Mouse (Mus musculus) Muller cell, postnatal 12 days (primary cell): ENCODE data around the gene Ndufb5.
A peak's percentile ranks its signal among the peaks of the same experiment; 100 is the strongest.
"Not testable (repeated sequence)": the region's sequence is repeated elsewhere in the genome, so short reads cannot be mapped to it uniquely, and the experiment has no call there.

Source experiments
- DNase-seq: peaks from one replicate; pipeline ENCODE4 v3.0.0-alpha.2; 2015; ENCODE audit errors: inconsistent ontology term

The Ndufb5 gene

DNA sequence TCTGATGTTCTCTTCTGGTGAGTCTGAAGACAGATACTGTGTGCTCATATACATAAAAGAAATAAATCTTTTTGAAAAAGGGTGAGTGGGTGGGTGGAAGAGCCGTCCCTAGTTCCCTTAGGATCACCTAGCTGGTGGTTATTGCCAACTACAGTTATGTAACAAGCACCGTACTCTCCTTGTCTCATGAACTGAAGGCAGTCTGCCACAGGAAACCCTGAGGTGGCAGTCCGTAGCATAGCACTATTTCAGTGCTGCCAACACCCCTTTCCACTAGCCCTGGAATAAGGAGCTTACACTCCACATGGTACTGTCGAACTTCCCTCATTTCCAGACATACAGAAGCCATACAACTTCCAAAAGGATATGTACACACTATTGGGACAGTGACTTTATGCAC lies 8.9 kb upstream of the Ndufb5 start:
- no peak for DNase-seq

DNA sequence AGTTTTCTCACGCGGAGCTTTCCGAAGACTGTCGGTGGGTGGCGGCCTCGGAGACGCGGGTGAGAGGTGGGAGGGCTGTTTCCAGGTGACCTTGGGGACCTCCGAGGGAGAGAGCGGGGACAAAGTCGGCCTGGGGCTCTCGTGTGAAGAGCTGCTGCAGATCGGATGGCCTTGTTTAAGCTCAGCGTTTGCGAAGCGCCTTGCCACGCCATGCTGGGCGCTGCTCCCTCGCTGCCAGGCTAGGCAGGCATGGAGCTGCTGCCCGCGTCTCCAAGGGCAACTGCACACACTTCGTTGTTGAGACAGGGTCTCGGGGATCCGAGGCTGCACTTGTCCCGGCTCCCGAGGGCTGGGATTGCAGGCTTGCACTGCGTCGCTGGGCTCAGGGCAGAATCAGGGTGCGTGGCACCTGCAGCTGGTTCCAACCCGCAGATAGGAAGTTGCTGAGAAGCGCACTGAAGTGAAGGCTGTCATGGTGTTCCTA lies 424 bp downstream of the Ndufb5 start, which contains the start of gene Mrpl47:
Gene Mrpl47 (minus strand): TSS at position 434 of the 484 bp plus-strand sequence.
- no peak for DNase-seq

DNA sequence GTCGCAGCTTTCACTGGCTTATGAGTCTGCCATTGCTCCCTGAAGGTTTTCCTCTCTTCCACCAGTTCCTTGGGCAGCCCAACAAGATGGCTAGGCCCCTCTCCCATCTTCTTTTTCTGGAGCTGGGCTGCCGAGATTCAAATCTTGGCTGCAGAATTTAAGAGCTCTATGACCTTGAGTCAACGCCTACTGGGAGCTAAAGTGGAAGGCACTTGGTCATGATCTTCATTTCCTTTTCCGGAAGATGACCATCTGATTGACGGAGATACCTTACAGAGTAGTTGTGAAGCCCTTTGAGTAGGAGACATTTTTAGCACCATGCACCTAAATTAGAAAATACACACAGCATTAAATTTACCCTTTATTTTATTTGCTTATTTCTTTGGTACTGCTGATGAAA lies 1.8 kb downstream of the Ndufb5 start:
- no peak for DNase-seq

DNA sequence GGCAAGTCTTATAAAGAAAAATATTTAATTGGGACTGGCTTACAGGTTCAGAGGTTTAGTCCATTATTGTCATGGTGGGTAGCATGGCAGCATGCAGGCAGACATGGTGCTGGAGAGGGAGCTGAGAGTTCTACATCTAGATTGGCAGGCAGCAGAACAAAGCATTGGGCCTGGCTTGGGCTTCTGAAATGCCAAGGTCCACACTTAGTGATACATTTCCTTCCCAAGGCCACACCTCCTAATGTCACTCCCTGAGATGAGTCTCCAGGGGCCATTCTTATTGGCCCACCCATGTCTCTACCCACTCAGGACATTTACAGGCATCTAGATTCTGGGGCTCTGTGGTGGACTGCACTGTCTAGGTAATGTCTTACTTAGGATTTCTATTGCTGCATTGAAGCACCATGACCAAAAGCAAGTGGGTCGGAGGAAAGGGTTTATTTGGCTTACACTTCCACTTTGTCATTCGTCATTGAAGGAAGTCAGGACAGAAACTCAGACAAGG lies 5.5 kb downstream of the Ndufb5 start:
- DNase-seq, result no peak

DNA sequence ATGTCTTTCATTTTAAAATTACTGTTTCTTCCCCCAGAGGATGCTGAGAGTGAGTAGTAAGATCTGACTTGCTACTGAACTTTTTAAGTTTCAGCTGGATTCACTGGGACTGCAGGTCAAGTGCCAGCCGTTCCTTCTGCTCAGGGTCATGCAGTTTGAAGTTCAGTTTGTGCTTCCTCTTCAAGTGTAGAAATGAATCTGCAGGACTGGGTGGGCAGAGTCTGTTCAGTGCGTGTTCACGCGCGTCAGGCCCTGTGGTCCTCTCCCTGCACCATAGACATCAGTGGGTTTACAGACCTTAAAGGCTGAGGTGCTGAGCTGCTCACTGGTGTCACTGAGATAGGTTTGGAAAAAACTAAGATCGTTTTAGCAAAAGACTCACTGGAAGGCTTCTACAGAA lies 8.2 kb downstream of the Ndufb5 start:
- DNase-seq, result no peak

DNA sequence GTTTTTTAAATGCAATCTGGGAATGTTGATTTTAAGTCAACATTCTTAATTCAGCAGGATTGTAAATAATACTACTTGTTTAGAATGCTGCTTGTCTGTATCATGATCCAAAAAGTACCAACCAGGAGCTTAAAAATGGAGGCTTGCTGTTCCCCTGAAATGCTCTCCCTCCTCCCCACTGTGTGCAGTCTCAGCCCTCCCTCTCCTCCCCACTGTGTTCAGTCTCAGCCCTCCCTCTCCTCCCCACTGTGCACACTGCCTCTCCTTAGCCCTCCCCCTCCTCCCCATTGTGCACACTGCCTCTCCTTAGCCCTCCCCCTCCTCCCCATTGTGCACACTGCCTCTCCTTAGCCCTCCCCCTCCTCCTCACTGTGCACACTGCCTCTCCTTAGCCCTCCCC lies 8.6 kb downstream of the Ndufb5 start:
- DNase-seq, result not testable (repeated sequence)

DNA sequence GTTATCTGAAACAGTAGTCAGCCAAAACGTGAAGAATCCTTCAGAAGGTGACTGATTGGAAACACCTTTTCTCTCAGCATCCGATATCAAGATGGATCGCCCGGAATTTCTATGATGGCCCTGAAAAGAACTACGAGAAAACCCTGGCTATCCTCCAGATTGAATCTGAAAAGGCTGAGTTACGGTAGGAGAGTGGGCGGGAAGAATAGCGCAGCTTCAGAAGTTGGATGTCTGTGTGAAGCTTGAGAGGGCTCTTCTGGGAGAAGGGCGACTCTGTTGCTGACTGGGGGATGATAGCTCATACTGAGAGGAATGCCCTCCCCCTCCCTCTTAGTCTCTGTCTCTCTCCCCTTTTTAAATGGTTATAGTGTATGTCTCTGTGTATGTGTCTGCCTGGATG lies 11.6 kb downstream of the Ndufb5 start:
- no peak for DNase-seq

DNA sequence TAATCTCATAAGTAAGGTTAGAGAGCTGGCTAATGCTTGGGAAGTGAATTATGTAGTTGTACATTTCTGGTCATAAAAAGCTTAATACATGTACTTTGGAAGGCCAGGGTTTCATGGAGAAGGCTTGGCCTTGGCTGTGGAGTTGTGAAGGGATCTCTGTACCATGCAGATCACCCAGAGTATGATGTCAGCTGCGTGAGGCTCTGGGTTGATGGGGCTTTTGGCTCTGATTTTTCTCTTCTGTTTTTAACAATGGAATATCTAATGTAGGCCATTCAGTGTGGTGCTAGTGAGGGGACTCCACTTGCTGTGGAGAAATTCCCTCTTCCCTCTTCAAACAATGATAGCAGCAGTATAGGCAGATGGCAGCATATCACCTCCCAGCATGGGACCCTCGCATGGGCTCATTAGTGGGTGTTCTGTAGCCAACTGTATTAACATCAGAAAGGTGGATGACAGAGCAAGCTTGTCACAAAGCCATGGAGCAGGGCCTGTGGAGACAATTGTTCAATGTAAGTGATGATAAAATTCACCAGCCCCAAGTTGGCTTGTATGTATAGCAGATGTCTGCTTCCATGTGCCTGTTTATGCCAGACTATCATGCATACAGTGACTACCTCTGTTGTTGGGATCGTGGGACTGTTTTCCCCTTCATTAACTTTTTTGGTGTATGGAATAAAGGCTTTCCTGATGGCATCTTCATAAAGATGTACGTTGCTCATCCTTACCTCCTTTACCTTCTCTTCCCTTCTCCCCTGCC lies 13.2 kb downstream of the Ndufb5 start:
- no peak for DNase-seq

DNA sequence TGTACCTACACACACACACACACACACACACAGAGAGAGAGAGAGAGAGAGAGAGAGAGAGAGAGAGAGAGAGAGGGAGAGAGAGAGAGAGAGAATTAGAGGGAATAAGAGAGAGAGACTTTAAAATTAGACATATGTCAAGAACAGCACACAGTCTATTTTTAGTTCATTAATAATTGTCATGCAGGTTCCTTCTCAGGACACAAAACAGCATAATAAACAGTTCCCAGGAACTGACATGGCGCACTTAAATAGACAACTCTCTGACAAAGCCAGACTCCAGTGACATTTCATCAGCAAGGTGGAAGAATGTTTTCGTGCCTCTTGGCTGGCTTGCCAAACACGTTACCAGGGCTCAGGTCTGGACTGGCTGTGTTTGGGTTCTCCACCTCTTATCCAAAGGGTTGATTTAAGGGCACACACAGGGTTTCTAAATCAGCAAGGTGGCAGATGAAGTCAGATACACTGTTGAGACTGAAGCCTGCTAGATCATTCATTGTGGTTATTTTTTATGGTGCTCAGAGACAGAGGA lies 17.7 kb downstream of the Ndufb5 start:
- no peak for DNase-seq

DNA sequence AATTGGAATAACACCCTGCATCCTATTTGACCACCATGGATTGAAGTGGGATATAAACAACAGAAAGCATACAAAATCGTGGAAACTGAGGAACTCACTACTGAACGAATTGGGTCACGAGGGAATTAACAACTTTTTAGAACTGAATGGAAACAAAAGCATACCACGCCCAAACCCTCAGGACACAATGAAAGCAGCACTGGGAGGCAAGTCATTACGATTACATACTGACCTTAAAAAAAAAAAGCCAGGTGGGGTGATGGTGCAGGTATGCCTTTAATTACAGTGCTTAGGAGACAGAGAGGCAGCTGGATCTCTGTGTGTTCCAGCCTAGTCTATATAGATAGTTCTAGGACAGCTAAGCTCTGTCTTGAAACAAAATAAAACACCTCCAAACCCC lies 22.4 kb downstream of the Ndufb5 start:
- DNase-seq, result no peak

DNA sequence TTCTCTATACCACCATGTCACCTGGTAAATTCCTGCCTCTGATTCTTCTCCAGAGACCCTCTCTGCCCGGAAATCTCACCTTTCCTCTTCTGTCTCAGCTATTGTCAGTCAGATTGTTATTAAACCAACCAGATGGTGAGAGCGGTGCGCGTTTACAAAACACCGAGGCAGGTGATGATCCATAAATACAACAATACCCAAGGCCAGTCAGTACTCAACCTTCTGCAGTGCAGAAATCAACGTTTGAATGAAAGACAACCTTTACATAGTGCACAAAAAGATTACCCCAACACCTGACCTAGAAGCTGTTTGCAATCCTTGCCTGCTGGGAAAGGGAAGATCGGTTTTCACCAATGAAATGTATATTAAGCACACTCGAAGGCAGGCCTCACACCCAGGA lies 26.2 kb downstream of the Ndufb5 start:
- no peak for DNase-seq

DNA sequence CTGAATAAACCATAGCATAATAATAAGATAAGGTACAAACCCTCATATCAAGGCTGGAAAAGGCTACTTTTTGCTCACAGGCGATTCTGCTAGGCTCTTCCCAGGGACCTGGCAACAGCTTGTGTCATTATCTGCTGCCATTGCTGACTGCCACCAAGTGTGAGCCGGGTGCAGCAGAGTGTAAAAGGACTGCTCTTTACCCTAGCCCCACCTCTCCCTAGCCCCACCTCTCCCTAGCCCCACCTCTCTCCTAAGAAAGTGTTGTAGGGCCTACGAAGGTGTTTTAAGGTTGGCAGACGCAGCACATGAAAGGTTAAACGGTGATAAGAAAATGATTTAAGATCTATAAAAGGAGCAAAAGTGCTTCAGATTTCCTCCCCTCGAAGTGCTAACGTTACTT lies 27.1 kb downstream of the Ndufb5 start:
- DNase-seq, result no peak

DNA sequence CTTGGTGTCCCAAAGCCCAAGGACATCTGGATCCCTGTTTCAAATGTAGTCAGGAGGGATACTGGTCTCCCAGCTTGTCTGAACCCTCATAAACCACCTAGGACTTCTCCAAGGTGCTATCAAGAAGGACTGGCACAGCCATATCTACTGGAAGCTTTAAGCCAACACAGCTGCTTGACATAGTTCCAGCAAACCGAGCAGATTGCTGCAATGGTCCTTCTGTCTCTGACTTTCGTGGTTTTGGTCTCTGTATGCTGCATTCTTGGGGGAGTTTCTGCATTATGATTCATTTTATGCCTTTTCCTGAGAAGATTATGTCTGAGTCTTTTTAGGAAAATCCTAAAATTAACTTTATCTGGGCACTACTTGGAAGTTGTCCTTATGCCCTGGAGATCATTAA lies 34.0 kb downstream of the Ndufb5 start:
- DNase-seq, result peak; percentile 18
